Mouse (Mus musculus): Measurements from ENCODE around the gene Sphk1.

DNA sequence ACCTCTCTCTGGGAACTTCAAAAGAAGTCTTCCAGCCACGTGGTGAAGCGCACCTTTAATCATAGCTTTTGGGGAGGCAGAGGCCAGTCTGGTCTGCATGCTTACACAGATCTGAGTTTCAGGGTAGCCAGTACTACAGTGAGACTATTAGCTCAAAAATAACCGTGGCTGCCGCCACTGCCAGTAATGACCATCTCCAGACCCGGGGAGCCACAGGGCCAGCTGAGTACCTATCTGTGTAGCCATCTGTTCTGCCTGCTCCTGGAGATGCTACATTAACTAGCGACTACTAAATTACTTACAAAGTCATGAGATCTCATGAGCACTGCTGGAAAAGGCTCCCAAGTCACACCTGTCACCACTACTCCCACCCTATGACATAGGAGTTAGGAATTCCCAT, 44.3 kb downstream of the Sphk1 start:
- no peak for TF ChIP-seq CTCF (IDR thresholded peaks at IDR 0.05; ENCODE audit: control insufficient read depth, insufficient read depth, insufficient replicate concordance, low read depth, low read length)
- TF ChIP-seq POLR2A (IDR thresholded peaks at IDR 0.05; ENCODE audit: control insufficient read depth, low read depth, low read length), result no peak

Data from testis, adult 2 months (tissue).